Mouse (Mus musculus): ENCODE results near the gene Arrdc3.

- TF ChIP-seq EP300 (optimal IDR thresholded peaks at IDR 0.05): no peak
- TF ChIP-seq CTCF (IDR thresholded peaks at IDR 0.05; ENCODE audit: low read depth): no peak
Measured at GRCm38 (mm10) chr13:80940421-80940820, 57.2 kb downstream of the Arrdc3 start.

Data from stomach, postnatal 0 days (tissue).